Mouse (Mus musculus) urinary bladder, postnatal 14 days (tissue): ENCODE results near the gene Rex1bd.

Source experiments
- DNase-seq: peaks from one replicate; pipeline ENCODE4 v3.0.0; 2021; ENCODE audit warnings: low spot score

The Rex1bd gene

DNA sequence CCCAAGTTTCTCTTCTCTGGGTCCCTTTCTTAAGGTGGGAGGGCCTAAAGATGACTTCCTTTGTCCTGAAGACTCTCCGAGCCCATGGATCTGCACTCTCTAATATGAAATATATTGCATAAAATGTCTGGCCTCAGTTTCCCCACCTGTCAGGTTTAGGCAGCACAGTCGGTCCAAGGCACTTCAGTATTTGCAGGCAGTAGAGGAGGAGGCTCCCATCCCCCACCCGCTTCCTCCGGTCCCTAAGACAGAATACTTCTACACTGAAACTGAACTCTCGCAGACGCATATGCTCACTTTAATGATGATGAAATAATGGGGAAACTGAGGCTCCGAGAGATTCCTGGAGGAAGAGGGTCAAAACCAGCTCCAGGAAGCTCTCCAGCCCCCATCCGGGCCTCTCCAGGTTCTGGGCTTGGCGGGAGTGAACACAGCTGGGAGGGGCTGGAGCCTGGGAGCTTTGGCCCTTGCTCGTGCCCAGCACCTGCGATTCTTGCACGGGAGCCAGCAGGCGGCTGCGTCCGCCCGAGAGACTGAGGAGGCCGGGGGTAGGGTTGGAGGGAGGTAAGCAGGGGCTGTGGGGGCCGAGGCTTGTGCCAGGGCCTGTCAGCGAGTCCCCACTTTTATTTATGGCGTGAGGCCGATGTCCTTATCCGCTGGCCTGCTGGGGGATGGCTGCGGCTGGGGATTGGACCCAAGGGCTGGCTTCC, 4.6 kb downstream of the Rex1bd start:
- DNase-seq, result no peak

- DNase-seq, result no peak
These were observed 5.9 kb downstream of the Rex1bd start for GRCm38 (mm10) chr8:70500386-70501301.

DNA sequence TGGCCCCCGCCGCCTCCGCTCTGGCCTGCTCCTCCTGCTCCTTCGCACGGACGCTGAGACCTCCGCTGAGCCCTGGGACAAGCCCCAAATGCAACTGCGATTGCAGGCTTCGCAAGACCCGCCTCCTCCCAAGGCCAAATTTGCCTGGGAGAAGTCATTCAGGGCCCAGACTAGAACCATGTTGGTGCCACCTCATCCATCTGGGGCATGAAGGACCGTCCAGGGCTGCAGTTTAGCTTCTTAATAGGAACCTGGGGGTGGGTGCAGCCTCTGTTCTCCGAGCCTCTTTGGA, 10.8 kb downstream of the Rex1bd start:
- DNase-seq, result no peak

DNA sequence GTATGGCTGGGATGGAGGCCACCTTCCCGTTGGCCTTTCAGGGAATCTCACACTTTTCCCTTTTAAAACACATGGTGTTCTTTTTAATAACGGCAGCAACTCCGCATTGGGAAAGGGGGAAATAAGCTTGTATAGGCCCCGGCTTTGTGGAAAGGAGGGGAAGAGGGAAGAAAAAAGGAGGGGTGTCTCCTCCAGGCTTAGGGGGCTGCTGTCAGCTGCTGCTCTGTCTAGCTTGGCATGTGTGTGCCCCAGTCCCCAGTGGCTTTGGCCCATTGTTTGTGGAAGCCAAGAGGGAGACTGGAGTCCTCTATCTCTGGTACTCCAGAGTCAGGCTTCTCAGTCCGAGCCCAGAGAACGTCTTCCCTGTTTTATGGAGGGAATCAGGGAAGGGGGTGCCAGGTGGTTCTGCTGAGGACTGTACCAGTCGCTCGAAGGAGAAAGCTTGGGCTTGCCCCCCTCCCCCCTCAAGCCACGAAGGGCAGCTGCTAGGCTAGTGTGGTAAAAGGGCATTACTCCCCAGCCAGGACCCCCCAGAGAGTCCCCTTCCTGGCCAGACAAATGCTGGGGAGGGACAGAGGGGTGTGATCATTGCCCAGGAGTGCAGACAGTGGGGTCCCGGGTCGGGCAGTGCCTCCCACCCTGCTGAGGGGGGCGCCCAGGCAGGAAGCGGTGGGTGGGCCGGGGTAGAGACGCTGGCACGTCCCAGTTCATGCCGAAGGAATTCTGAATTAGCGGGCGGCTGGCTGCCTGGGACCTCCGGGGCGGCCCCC, 11.4 kb downstream of the Rex1bd start:
- DNase-seq, result no peak

DNA sequence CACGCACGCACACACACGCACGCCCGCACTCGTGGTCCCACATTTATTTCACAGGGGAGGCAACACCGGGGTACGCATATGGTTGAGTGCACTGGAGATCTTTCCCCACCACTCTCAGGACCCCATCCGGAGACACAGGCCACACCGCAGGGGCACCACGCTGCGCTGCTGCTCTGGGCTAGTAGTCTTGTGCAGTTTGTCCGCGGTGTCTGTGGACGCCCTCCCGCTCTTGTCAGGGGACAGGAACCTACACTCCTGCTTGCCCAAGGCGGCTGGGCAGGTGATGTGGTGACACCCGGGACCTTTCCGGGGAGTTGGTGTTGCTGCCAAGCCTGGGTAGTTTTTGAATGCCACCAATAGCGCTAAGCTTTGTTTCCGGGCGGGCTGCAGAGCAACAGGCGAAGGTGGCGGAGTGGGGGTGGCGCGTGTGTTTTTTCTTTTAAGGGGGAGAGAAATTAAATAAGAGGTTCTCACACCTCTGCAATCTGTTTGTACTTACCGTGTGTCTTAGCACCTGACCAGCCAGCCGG, 12.1 kb downstream of the Rex1bd start:
- DNase-seq, result no peak

DNA sequence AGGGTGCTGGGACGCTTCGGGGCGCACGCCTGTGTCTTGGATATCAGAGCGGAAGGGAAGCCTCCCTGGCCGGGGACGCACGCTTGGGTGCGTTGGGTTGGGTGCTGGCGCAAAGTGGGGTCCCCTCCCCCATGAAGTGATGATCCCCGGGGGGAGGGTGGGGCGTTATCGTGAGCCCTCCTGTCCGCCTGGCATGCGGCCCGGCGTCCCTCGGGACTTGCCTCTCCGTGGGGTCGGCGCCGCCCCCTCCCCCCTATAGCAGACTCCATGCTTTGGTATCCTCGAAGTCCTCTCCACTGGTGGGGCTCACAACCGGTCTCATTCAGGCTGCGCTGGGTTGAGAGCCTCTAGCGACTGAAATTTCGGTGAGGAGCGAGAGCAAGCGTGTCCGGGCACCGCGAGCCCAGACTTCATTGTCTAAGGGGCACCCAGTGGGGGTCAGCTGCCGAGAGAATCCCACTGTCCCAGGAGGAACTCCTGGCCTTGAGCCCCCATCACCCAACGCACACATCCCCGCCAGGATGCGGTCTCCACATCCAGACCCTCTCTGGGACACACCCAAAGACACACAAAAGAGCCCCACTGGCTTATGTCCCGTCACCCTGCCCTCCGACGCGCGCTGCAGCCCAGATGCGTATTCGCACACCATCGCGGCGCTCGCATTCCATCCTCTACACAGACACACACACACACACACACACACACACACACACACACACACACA, 12.7 kb downstream of the Rex1bd start:
- no peak for DNase-seq

DNA sequence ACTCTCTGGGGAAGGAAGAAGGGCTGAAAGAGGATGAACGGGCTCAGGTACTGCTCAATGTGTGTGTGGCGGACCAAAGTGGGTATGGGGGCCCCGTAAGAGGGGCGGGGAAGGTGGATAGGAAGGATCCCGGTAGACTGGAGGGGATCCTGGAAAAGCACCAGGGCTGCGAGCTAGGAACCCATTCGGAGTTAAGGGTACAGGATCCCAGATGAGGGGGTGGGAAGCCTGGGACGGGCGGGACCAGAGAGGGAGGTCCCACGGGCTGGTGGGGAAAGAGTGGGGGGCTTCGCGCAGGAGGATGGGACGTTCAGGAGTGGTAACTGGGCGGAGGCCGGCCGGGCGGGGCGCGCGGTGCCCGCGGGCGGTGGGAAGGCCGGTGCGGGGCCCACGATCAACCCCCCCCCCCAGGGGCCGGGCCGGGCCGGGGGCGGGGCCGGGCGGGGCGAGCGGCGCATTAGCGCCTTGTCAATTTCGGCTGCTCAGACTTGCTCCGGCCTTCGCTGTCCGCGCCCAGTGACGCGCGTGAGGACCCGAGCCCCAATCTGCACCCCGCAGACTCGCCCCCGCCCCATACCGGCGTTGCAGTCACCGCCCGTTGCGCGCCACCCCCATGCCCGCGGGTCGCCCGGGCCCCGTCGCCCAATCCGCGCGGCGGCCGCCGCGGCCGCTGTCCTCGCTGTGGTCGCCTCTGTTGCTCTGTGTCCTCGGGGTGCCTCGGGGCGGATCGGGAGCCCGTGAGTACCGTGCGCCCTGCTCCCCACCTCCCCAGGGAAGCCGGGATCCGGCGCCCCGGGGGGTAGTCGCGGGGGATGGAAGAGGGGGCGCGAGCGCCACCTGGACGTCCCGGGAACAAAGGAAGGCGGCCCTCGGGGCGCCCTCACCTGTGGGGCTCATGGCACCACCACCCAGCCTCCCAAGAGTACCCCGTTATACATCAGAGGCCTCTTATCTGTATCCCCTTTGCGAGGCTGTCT, 13.6 kb downstream of the Rex1bd start, which contains the start of gene Crlf1:
Gene Crlf1 (plus strand): TSS at position 495 of the 977 bp plus-strand sequence.
- no peak for DNase-seq

GRCm38 (mm10) chr8:70490880-70491495, 15.6 kb downstream of the Rex1bd start:
- DNase-seq, result no peak

DNA sequence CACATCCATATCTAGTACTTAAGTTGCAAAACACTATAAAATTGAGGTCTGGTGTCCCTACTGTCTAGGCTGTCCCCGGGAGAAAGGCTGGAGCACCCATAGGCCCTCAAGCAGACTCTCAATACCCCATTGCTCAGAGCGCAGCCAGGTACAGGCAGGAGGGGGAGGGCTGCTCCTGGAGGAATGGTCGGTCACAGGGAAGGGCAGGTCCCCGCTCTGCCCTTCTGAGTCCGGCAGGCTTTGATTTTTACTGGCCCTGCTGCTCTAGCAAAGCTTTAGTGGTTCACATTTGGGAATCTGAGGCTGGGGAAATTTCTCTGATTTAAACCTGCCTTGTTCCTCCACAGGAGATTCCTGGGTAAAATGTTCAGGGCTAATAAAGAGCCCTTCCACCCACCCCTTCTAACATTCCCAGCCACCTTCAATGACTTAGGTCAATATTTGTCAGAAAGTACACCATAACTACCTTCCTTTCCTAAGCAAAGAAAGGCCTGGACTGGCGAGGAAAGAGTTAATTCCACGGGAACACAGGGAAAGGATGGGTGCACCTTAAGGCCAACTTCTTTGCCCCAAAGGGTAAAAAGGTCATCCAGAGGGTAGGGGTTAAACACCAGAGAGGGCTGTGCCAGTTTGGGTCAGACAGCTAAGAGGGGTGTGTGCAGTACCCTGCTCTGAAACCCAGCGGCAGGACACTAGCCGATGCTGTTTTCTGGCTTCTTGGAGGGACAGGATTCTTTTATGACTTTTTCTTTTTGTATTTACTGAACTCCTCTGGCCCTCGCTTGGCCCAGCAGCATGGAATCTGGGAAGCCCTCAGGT, 16.3 kb downstream of the Rex1bd start:
- DNase-seq, result no peak

- DNase-seq, result no peak
These were observed 17.0 kb downstream of the Rex1bd start for GRCm38 (mm10) chr8:70489576-70489975.

DNA sequence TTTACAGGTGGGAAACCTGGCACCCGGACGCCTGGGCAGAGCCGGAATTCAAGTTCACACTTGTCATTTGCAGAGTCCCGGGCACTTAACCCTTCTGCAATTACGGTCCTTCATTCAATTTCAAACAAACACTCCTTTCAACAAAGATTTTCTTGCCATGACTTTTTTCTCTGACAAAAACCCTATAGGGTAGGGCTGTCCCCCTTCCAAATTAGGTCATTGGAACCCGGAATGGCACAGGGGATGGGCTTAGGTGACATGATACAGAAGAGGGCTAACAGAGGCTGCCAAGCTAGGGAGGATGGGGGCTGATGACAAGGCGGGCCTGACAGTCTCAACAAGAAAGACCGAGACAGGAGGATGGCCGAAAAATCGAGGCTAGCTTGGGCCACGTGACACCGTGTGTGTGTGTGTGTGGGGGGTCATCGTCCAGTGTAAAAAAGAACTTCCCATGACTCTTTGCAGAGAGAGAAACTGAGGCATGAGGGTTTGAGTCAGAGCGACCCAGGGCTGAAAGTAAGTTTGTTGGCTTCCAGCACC, 17.6 kb downstream of the Rex1bd start:
- no peak for DNase-seq

DNA sequence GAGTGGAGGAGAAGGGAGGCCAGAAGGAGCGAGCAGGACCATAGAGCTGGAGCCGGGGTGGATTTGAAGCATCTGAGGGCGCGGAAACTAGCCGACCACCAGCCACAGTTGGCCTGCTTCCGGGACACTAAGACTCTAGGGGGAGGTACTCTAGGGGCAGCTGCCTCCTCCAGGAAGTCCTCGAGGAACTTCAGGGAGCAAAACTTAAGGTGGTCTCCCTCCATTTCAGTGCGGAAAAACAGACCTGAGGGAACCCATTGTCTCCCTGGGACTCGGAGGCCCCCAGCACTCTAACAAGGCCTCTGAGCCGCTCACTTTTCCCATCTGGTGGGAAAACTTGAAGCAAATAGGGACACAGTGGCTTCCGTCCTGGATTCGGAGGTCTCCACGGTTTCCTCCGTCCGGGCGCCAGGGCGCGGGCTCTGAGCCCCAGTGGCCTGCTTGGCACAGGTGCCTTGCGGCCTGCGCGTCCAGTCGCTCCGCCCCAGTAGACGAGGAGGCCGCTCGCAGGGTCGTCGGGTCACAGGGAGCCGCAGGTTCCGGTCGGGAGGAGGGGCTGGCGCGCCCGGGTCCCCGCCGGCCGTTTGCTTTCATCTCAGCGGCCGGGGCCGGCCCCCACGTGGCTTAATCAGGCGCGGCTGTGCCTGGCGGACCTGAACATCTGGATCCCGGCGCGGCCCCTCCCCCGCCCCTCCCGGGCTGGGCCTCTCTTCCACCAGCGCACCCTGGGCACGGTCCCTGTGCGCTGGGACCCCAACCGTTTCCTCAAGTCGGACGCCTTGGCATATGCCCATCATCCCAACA, 18.4 kb downstream of the Rex1bd start:
- DNase-seq, result no peak

- DNase-seq, result no peak
These were observed 19.5 kb downstream of the Rex1bd start, which contains the start of gene Tmem59l for GRCm38 (mm10) chr8:70486941-70487520. Gene Tmem59l, minus strand, starts transcription at chr8:70487358.

- DNase-seq, result no peak
These were observed 20.3 kb downstream of the Rex1bd start for GRCm38 (mm10) chr8:70486191-70486681.

DNA sequence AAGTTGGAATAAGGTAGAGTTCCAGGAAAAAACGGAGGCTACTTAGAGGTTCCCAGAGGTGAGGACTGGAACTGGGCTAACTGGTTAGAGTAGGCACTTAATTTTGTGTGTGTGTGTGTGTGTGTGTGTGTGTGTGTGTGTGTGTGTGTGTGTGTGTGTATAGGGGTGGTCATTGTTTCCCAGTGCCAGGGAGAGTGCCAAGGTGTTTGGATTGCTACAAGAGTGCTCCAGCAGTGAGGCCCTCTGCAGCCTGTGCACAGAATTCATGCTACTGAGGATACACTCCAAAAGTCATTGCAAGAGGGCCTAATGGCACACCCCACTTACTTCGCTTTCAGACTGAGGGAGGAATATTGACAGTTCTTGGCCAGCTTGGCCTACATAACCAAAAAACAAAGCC, 23.6 kb downstream of the Rex1bd start:
- DNase-seq, result no peak

- no peak for DNase-seq
These were observed 24.6 kb downstream of the Rex1bd start for GRCm38 (mm10) chr8:70481908-70482307.

DNA sequence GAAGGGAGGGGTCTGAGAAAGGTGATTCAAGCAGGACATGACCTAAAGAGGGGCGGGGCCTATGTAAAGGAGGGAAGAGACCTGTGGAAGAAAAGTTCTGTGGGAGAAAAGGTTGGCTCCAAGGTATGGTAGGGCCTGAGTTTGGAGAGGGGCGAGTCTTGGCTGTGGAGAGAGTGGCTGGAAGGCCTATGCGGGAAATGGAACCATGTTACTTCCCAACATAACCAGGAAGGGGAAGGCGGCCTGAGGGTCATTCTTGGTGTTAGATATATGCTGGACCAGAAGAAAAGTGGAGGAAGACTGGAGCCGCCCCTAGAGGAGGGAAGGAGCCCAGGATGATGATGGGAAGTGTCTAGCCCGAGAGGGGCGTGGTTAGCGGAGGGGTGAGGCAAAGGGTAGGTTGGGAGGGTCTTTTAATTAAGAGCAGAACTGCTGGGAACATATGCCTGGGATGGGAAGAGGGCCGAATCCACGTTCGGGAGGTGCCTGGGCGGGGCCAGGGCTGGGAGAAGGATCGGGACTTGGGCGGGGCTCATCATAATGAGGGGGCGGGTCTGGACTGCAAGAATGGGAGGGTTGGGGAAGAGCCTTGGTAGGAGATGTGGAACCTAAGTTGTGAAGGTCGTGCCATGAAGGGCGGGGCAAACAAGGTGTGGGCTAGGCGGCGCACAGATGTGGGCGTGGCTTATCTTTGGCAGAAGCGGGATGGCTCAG, 29.1 kb downstream of the Rex1bd start:
- DNase-seq, result peak; percentile 40
